Mouse (Mus musculus): ENCODE measurements around the gene Creg2. TPM values are rescaled to one million over a fixed set of nuclear protein-coding genes. Genes with fewer than 3 reads are reported as not detected.

Gene Creg2
- polyA plus RNA-seq, 2 experiments = 0.14 to 0.15 TPM

GRCm38 (mm10) chr1:39645905-39646759 is 5.1 kb downstream of the Creg2 start:
- ATAC-seq (ENCODE audit: low FRiP score, low read depth) (no peak), DNase-seq (ENCODE audit: low spot score) (peak; percentile 39)
- H3K27me3 ChIP-seq (ENCODE audit: control insufficient read depth, insufficient read depth, low read length) = peaks cover 25% of the 10 kb centered on the region
- no peak overlapping the region for H3K9ac ChIP-seq (ENCODE audit: low read depth, low read length, severe bottlenecking)
- no peaks in the 10 kb centered on the region for H3K36me3 ChIP-seq (ENCODE audit: control insufficient read depth, insufficient read depth, low read length)
- H3K4me2 ChIP-seq (replicated peaks; ENCODE audit: low read depth, low read length, severe bottlenecking) = no peak overlapping the region
- H3K9me3 ChIP-seq (ENCODE audit: control insufficient read depth, low read length) = no peaks in the 10 kb centered on the region
- no peak for TF ChIP-seq POLR2A (IDR thresholded peaks at IDR 0.05; ENCODE audit: borderline replicate concordance, extremely low read depth, insufficient read depth, insufficient read length)
- H3K27ac ChIP-seq (replicated peaks; ENCODE audit: low read depth, low read length) = no peak overlapping the region; the same call in 1 of the 2 replicates
- WGBS = 43% methylated on average over 8 of the region's 8 CpGs
- peaks cover 15% of the 10 kb centered on the region; the same call in 1 of the 2 replicates for H3K4me1 ChIP-seq (ENCODE audit: control insufficient read depth, insufficient read depth, low read length)
- H3K4me3 ChIP-seq (replicated peaks; ENCODE audit: low read length) = no peak overlapping the region

- Histone ChIP-seq H3K27ac (replicated peaks; ENCODE audit: low read depth, low read length) (no peak overlapping the region), H3K9me3 (ENCODE audit: control insufficient read depth, low read length) (no peaks in the 10 kb centered on the region), H3K36me3 (ENCODE audit: control insufficient read depth, insufficient read depth, low read length) (no peaks in the 10 kb centered on the region), H3K4me2 (replicated peaks; ENCODE audit: low read depth, low read length, severe bottlenecking) (no peak overlapping the region), H3K4me3 (replicated peaks; ENCODE audit: low read length) (no peak overlapping the region), H3K4me1 (ENCODE audit: control insufficient read depth, insufficient read depth, low read length) (peaks cover 6% of the 10 kb centered on the region; the same call in 1 of the 2 replicates), H3K27me3 (ENCODE audit: control insufficient read depth, insufficient read depth, low read length) (0 out of 2 replicates have a peak, but pooled peaks cover 9% of the 10 kb centered on the region), H3K9ac (ENCODE audit: low read depth, low read length, severe bottlenecking) (no peak overlapping the region)
- no peak for TF ChIP-seq POLR2A (IDR thresholded peaks at IDR 0.05; ENCODE audit: borderline replicate concordance, extremely low read depth, insufficient read depth, insufficient read length)
- no peak for ATAC-seq (ENCODE audit: low FRiP score, low read depth)
- WGBS = 71% methylated on average over 1 of the region's 1 CpGs
- no peak for DNase-seq (ENCODE audit: low spot score)
Measured at GRCm38 (mm10) chr1:39644333-39644732, 6.9 kb downstream of the Creg2 start.

GRCm38 (mm10) chr1:39641667-39642066 is 9.6 kb downstream of the Creg2 start:
- H3K36me3 ChIP-seq (ENCODE audit: control insufficient read depth, insufficient read depth, low read length) = no peaks in the 10 kb centered on the region
- H3K9ac ChIP-seq (ENCODE audit: low read depth, low read length, severe bottlenecking) = no peak overlapping the region
- WGBS = 88% methylated on average over 7 of the region's 7 CpGs

GRCm38 (mm10) chr1:39637139-39637538 is 14.1 kb downstream of the Creg2 start:
- no peaks in the 10 kb centered on the region for H3K4me1 ChIP-seq (ENCODE audit: control insufficient read depth, insufficient read depth, low read length)
- no peaks in the 10 kb centered on the region for H3K27me3 ChIP-seq (ENCODE audit: control insufficient read depth, insufficient read depth, low read length)
- H3K4me2 ChIP-seq (replicated peaks; ENCODE audit: low read depth, low read length, severe bottlenecking) = no peak overlapping the region
- no peak overlapping the region for H3K27ac ChIP-seq (replicated peaks; ENCODE audit: low read depth, low read length)
- DNase-seq (ENCODE audit: low spot score) (no peak), ATAC-seq (ENCODE audit: low FRiP score, low read depth) (no peak)
- 64% methylated on average over 8 of the region's 8 CpGs for WGBS
- no peak for TF ChIP-seq POLR2A (IDR thresholded peaks at IDR 0.05; ENCODE audit: borderline replicate concordance, extremely low read depth, insufficient read depth, insufficient read length)
- H3K36me3 ChIP-seq (ENCODE audit: control insufficient read depth, insufficient read depth, low read length) = no peaks in the 10 kb centered on the region
- H3K9ac ChIP-seq (ENCODE audit: low read depth, low read length, severe bottlenecking) = no peak overlapping the region
- no peaks in the 10 kb centered on the region for H3K9me3 ChIP-seq (ENCODE audit: control insufficient read depth, low read length)
- no peak overlapping the region for H3K4me3 ChIP-seq (replicated peaks; ENCODE audit: low read length)

More at GRCm38 (mm10) chr1:39641667-39642066, 9.6 kb downstream of the Creg2 start:
- no peaks in the 10 kb centered on the region for H3K9me3 ChIP-seq (ENCODE audit: control insufficient read depth, low read length)
- ATAC-seq (ENCODE audit: low FRiP score, low read depth) (no peak), DNase-seq (ENCODE audit: low spot score) (no peak)
- no peak overlapping the region for H3K4me2 ChIP-seq (replicated peaks; ENCODE audit: low read depth, low read length, severe bottlenecking)
- H3K4me3 ChIP-seq (replicated peaks; ENCODE audit: low read length) = no peak overlapping the region
- H3K27ac ChIP-seq (replicated peaks; ENCODE audit: low read depth, low read length) = no peak overlapping the region
- no peaks in the 10 kb centered on the region for H3K27me3 ChIP-seq (ENCODE audit: control insufficient read depth, insufficient read depth, low read length)
- no peak for TF ChIP-seq POLR2A (IDR thresholded peaks at IDR 0.05; ENCODE audit: borderline replicate concordance, extremely low read depth, insufficient read depth, insufficient read length)
- peaks cover 6% of the 10 kb centered on the region; the same call in 1 of the 2 replicates for H3K4me1 ChIP-seq (ENCODE audit: control insufficient read depth, insufficient read depth, low read length)

GRCm38 (mm10) chr1:39636660-39637059 is 14.6 kb downstream of the Creg2 start:
- Histone ChIP-seq H3K36me3 (ENCODE audit: control insufficient read depth, insufficient read depth, low read length) (no peaks in the 10 kb centered on the region), H3K4me1 (ENCODE audit: control insufficient read depth, insufficient read depth, low read length) (no peaks in the 10 kb centered on the region), H3K9me3 (ENCODE audit: control insufficient read depth, low read length) (no peaks in the 10 kb centered on the region), H3K27ac (replicated peaks; ENCODE audit: low read depth, low read length) (no peak overlapping the region), H3K27me3 (ENCODE audit: control insufficient read depth, insufficient read depth, low read length) (no peaks in the 10 kb centered on the region), H3K4me2 (replicated peaks; ENCODE audit: low read depth, low read length, severe bottlenecking) (no peak overlapping the region), H3K4me3 (replicated peaks; ENCODE audit: low read length) (no peak overlapping the region), H3K9ac (ENCODE audit: low read depth, low read length, severe bottlenecking) (no peak overlapping the region)
- ATAC-seq (ENCODE audit: low FRiP score, low read depth) (no peak), DNase-seq (ENCODE audit: low spot score) (no peak)
- no peak for TF ChIP-seq POLR2A (IDR thresholded peaks at IDR 0.05; ENCODE audit: borderline replicate concordance, extremely low read depth, insufficient read depth, insufficient read length)
- WGBS = 14% methylated on average over 5 of the region's 5 CpGs

Measured in limb, embryonic 14.5 days (tissue).